Mouse (Mus musculus) gastrocnemius, adult 2 months (tissue): Measurements from ENCODE around the gene Higd1b. TPM values are rescaled to one million over a fixed set of nuclear protein-coding genes. Genes with fewer than 3 reads are reported as not detected.

Experiments
- DNase-seq: peaks from one replicate; pipeline ENCODE4 v3.0.0; 2022
- H3K27ac ChIP-seq: fragments of 200-600 bp; 2 replicates; pipeline ENCODE4 v1.8.1; 2022; ENCODE audit warnings: mild to moderate bottlenecking
- H3K4me3 ChIP-seq: fragments of 200-600 bp; 2 replicates; pipeline ENCODE4 v1.8.1; 2022; ENCODE audit warnings: mild to moderate bottlenecking, moderate library complexity
- CTCF ChIP-seq: fragments of 200-600 bp; IDR thresholded peaks from 2 replicates; pipeline ENCODE4 v1.8.1; 2022; ENCODE audit warnings: antibody characterized with exemption, mild to moderate bottlenecking, moderate library complexity
- intact Hi-C: fragments of 180-260 bp; cut with DNase I; formaldehyde crosslinking; loops from one replicate; pipeline ENCODE4 v1.15.1; 2025
- total RNA-seq, 2 experiments: library from RNA; stranded (reverse); gene quantifications; 2 replicates each; pipeline ENCODE4 v1.2.3; 2021

Gene Higd1b
- total RNA-seq, 2 experiments from 2014 or later: 2.4 to 5.4 TPM

DNA sequence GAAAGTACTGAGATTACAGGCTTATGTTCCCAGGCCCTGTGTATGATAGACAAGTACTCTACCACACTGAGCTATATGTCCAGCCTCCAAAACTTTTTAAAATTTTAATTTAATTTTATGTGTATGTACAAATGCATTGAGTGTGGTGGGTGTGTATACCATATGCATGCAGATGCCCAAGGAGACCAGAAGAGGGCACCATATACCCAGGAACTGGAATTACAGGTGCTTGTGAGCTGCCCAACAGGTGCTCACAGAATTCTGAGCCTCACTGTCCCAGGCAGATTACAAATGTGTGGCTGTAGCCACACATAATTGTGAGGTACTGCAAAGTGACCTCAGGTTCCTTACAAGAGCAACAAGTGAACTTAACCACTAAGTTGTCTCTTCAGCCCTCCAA is 18.1 kb downstream of the Higd1b start:
- H3K27ac ChIP-seq: no peak overlapping the region
- intact Hi-C loops: no loop called here
- DNase-seq: no peak
- no peak overlapping the region for H3K4me3 ChIP-seq
- peak; percentile 52 for TF ChIP-seq CTCF

DNA sequence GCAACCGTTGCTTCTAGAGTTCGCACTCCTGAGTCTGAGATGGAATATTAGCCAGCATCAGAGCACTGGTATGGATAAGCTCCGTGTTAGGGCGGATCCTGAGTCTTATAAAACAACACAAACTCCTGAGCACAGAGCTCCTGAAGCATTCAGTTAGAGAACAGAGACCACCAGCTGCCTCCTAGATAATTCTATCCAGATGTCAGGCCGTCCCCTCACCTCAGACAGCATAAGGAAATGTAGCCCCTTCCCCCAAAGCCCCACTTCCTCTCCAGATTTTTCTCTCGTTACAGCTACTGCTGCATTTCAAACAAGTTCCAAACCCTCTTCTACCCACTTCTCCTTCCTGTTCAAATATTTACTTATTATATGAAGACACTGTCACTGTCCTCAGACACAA is 20.3 kb downstream of the Higd1b start:
- H3K27ac ChIP-seq: no peak overlapping the region
- TF ChIP-seq CTCF: no peak
- intact Hi-C loops: no loop called here
- H3K4me3 ChIP-seq: no peak overlapping the region
- DNase-seq: no peak

DNA sequence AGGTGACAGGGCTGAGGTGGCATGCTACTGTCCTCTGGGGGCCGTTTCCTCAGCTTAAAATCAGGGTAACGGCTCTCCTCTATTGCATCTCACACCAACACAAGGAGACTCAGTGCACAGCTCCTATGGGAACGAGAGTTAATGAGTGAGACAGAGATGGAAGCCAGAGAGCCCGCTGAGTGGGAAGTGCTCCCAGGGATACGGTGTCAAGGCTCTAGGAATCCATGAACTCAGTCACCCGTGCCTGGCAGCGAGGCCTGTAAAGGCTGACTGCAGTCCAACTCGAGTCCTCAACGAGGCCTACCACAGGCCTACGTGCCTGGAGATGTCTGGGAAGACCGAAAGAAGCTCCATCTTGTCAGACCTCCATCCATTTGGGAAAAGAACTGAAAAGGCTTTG is 23.3 kb downstream of the Higd1b start:
- peak; percentile 69 for DNase-seq
- H3K4me3 ChIP-seq: no peak overlapping the region
- intact Hi-C loops: no loop called here
- H3K27ac ChIP-seq: peak overlapping the region; percentile 50
- no peak for TF ChIP-seq CTCF

DNA sequence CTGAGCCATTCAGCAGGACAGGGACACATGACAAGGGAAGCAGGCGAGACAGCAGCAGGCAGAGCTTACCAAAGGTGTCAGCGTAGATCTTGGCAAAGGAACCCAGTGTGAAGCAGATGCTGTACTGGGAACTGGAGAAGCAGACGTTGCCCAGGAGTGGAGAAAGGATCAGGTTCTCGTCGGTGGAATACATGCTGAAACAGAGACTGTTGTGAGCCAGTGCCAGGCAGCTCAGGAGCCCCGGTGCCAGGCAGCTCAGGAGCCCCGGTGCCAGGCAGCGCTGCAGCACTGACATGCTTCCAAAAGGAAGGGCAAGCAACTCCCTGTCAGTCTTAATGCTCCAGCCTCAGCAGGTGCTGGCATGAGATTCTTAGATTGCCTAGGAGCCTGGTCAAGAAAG is 24.3 kb downstream of the Higd1b start:
- Histone ChIP-seq H3K27ac (peak overlapping the region; percentile 50), H3K4me3 (no peak overlapping the region)
- peak; percentile 85 for DNase-seq
- intact Hi-C loops: no loop called here
- TF ChIP-seq CTCF: no peak

DNA sequence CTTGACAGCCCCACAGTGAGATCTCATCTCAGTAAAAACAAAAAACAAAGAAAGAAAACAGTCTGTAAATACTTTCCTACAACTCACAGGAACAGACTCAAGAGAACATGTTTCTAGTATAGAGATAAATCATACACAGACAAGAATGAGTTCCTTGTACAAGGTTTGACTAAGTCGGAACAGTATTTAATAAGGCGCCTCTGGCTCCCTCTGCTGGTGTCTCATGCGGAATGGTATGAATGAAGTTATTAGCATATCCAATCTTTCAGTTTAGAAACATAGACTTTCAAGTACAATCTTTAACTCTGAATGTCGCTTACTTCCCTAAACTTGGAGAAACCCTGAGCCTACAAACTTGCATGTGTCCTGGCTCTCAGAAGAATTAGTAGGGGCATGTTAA is 28.6 kb downstream of the Higd1b start:
- DNase-seq: peak; percentile 74
- TF ChIP-seq CTCF: peak; percentile 77
- intact Hi-C loops: loop anchor here (1.0 kb wide), 1 partner anchor 90 kb away; no protein-coding TSS in a partner anchor
- Histone ChIP-seq H3K27ac (no peak overlapping the region), H3K4me3 (no peak overlapping the region)

DNA sequence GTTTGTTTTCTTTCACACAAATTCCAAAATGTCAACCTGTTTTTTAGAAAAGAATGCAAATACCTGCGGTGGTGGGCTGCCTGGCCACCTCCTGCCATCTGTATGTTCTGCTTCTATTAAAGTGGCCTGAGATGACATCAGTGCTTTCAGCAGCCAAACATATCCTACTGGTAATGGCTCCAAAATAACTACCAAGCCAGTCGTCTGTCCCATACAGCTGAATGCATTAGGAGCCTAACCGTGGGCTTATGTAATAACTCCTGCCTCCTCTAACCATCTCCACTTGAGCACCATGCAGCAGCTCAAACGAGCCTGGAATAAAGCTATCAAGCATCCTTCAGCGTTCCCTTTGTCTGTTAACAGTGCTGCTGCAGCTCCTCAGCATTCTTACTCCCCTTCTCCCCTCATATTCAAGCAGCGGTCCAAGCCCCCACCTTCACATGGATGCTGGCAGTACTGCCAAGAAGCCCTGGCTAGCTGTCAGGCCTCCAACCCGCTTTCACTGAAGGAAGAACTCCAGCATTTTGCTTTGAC is 39.2 kb downstream of the Higd1b start:
- no peak overlapping the region for H3K4me3 ChIP-seq
- DNase-seq: peak; percentile 15
- no peak for TF ChIP-seq CTCF
- intact Hi-C loops: no loop called here
- no peak overlapping the region for H3K27ac ChIP-seq

DNA sequence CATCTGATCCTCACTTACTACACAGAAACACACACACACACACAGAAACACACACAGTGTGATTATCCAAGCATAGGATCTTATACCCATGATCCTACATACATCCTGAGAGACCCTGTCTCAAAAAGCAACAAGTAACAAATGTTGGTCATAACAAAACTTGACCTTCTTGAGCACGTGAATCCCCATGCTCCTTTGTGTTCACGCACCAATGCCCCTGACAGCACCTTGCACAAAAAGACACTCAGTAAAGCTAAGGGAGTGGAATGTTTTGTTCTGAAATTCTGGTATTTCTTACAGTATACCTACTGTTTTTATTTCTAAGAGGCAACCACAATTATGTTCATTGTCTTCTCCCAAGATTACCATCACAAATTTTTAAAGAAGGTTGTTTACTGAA is 43.9 kb downstream of the Higd1b start:
- no peak overlapping the region for H3K27ac ChIP-seq
- no peak overlapping the region for H3K4me3 ChIP-seq
- intact Hi-C loops: no loop called here
- no peak for TF ChIP-seq CTCF
- DNase-seq: peak; percentile 3

DNA sequence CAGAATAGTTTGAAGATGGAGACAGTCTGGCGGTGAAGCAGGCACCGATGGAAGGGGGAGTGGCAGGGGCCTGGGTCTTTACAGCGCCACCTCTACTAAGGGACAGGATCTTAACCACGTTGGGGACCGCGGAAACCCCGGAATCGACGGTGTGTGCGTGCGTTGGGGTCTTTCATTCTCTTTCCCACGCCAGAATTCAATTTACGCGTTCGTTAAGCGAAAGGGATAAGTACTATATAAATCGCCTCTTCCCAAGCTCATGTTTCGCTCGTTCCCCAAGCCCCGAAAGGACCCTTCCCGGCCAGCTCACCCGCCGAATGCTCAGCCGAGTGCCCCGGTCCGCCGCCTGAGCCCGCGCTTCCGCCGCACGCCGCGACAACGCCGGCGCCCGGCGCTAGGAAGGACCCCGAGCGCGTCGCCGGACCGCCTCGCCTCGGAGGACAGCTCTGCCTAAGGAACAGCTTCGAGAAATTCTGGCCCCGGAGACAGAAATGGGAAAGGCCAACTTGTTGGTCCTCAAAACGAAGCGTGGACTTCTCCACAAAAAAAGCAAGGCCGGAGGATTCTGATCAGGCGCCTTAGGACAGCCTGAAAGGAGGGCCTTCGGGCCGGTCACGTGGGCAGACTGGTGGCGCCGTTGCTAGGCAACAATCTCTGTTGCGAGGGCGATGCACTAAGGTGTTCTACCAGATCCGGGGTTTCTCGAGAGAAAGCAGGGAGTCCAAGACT is 45.1 kb downstream of the Higd1b start, which contains the start of the genes Eftud2 and Ccdc103:
TSS of gene Eftud2 (minus strand) at position 401 of the 729 bp plus-strand sequence.
TSS of gene Ccdc103 (plus strand) at position 620 of the 729 bp plus-strand sequence.
- Histone ChIP-seq H3K27ac (peak within 1 kb of the TSS; percentile 100), H3K4me3 (peak within 1 kb of the TSS; percentile 95)
- peak; percentile 92 for DNase-seq
- no peak for TF ChIP-seq CTCF
- intact Hi-C loops: no loop called here

DNA sequence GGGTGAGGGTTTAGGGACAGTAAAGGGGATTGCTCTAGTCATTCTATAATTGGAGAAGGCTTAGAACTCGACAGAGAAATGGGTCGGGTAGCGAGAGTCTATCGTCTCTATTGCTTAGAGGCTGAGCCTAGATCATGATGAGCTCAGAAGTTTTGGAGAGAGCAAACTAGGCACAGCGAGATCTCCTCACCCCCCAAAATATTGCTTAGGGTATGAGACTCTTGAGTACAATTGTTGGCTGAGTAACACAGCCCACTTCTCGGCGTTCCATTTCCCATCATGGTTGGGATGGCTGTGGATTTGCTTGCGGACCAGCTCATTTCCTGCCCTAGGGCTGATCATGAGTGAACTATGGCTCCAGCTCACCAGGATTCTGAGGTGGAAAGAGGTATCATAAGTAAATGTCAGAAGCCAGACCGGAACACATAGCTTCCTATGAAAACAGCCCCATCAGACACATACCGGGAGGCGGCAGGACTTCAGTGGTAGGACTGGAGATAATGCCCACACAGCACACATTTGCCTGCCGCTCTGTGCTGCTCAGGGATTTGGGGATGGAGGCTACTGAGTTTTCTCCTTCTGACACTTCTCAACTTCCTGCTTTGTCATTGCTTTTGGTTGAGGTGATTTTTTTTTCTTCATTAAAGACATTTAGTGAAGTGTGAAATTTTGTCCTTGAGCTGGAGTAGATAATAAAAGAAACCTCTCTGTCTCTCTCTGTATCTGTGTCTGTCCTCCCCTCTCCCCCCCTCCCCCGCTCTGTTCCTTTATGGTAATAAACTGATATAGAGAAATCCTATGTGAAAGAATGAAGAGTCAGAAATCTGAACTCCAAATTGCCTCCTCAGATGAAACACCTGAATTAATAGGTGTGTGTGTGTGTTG is 45.9 kb downstream of the Higd1b start:
- TF ChIP-seq CTCF: no peak
- DNase-seq: peak; percentile 12
- intact Hi-C loops: no loop called here
- peak overlapping the region; percentile 95 for H3K4me3 ChIP-seq
- peak overlapping the region; percentile 100 for H3K27ac ChIP-seq

DNA sequence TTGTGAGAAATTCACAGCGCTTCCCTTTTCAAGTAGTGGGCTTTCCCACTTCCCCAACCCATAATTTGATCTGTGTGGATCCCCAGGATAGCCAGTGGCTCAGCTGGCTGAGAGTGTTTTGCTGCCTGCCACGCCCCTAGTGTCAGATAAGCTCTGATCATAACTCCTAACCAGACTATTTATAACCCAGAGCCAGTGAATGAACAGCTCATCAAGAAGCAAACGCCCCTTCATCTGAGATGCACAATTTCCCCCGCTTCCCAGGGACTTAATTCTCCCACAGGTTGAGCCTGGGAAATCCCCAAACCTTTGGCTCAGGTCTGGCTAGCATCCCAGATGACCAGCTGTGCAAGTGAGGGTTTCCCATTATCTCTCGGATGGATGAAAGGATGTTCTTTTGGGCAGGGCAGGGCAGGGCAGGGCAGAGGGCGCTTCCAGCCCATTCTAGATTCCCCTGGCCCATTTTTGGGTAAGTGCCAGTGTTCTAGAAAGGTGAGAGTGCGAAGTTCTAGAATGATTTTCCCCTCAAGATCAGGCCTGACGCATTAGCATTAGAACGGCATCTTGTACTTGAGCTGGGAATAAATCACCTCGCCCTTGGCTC is 49.1 kb downstream of the Higd1b start, which contains the start of gene Fam187a:
TSS of gene Fam187a (plus strand) at position 554 of the 604 bp plus-strand sequence.
- intact Hi-C loops: no loop called here

DNA sequence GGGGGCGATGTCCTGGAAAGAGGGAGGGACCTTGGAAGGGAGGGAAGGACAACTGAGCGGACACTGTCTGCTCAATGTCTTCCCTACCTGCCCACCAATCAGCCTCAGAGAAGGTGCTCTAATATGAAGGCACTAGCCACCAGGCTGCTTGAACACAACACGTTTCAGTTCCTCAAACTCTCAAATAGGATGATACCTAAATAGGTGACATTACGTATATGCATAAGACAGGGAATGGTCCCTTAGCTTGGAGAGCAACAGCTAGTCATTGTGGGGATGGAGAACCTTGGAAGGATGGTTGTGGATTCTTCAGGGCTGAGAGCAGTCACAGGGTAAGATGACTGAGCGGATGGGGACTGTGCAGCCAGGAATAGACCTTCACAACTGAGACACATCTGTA is 51.8 kb downstream of the Higd1b start:
- no peak overlapping the region for H3K4me3 ChIP-seq
- intact Hi-C loops: no loop called here
- no peak overlapping the region for H3K27ac ChIP-seq
- no peak for TF ChIP-seq CTCF
- peak; percentile 7 for DNase-seq

More for the DNA sequence above, 49.1 kb downstream of the Higd1b start, which contains the start of gene Fam187a:
- H3K4me3 ChIP-seq: no peak within 1 kb of the TSS
- H3K27ac ChIP-seq: no peak within 1 kb of the TSS
- no peak for TF ChIP-seq CTCF
- DNase-seq: peak; percentile 8

Other genes starting within 250 kb of the Higd1b start
- gene Fzd2, start 231.5 kb upstream of the Higd1b start, total RNA-seq: 1 to 10 TPM; 1.2 to 2.1 TPM
- gene Meioc, start 172.1 kb upstream of the Higd1b start, total RNA-seq: not detected
- gene Ccdc43, start 138.1 kb upstream of the Higd1b start, total RNA-seq: 10 to 100 TPM; 76.9 to 85.9 TPM
- gene Adam11, start 74.4 kb upstream of the Higd1b start, total RNA-seq: under 1 TPM; 0.33 to 0.67 TPM
- gene Gjc1, start 16.1 kb upstream of the Higd1b start, total RNA-seq: 1 to 10 TPM; 4.4 to 6.4 TPM
- gene Eftud2, start 45.1 kb downstream of the Higd1b start, total RNA-seq: 10 to 100 TPM; 25.6 to 29.5 TPM
- not detected for gene Ccdc103, start 45.4 kb downstream of the Higd1b start, total RNA-seq
- gene Fam187a, start 49.3 kb downstream of the Higd1b start, total RNA-seq: not detected
- not detected for gene Gfap, start 65.1 kb downstream of the Higd1b start, total RNA-seq
- not detected for gene Kif18b, start 89.3 kb downstream of the Higd1b start, total RNA-seq
- not detected for gene C1ql1, start 110.8 kb downstream of the Higd1b start, total RNA-seq
- gene Nmt1, start 192.3 kb downstream of the Higd1b start, total RNA-seq: 10 to 100 TPM; 43.8 to 51.9 TPM
- gene Dcakd, start 192.5 kb downstream of the Higd1b start, total RNA-seq: 10 to 100 TPM; 12.4 to 25.8 TPM